Mouse (Mus musculus) forebrain, embryonic 14.5 days (tissue): ENCODE data around the gene 1810055G02Rik. TPM values are rescaled to one million over a fixed set of nuclear protein-coding genes. Genes with fewer than 3 reads are reported as not detected.

Experiments
- polyA plus RNA-seq: library from polyadenylated mRNA; unstranded; fragments of >200 nt; fragmentation: Nextera tagmentation; extraction: Ambion mirVana; gene quantifications from 2 replicates; pipeline ENCODE4 v1.2.1, GENCODE M21; 2014

1810055G02Rik gene
- polyA plus RNA-seq, 1 experiment from 2014 or later: 29.7 TPM

Other genes with a start within 250 kb of the 1810055G02Rik start
- 59.9 and 62.4 TPM in 2 replicates for gene Ppp6r3, start 132.5 kb upstream of the 1810055G02Rik start, polyA plus RNA-seq
- gene Lrp5, start 21.7 kb upstream of the 1810055G02Rik start, polyA plus RNA-seq: 1.8 and 2.1 TPM in 2 replicates
- gene Kmt5b, start 59.1 kb downstream of the 1810055G02Rik start, polyA plus RNA-seq: 32.8 and 48.7 TPM in 2 replicates
- 32.0 and 49.5 TPM in 2 replicates for gene Chka, start 143.5 kb downstream of the 1810055G02Rik start, polyA plus RNA-seq
- gene Tcirg1, start 198.8 kb downstream of the 1810055G02Rik start, polyA plus RNA-seq: 5.8 and 9.1 TPM in 2 replicates
- gene Ndufs8, start 204.5 kb downstream of the 1810055G02Rik start, polyA plus RNA-seq: 243 and 301 TPM in 2 replicates
- 1.9 and 2.0 TPM in 2 replicates for gene Aldh3b1, start 221.5 kb downstream of the 1810055G02Rik start, polyA plus RNA-seq
- 7.5 and 9.4 TPM in 2 replicates for gene Unc93b1, start 226.9 kb downstream of the 1810055G02Rik start, polyA plus RNA-seq